ENCODE assay signal across 13 mouse cellular contexts in the genomic region with DNA sequence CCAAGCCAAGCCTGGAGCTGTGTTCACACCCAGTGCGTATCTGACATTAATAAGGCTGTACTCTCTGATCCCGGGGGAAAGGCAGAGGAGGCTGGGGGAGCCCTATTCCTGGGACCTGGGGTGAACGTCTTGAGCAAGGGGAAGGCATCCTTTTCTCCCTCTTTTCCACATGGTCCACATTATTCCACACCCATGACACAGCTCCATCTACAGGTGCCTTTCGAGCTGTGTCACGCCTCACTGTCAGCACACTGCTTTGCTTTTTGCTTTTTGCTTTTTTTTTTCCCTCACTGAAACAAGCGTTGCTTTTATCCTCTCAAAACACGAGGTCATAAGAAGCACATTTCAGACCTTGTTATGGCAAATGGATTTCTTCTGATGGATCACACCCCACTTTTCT. TPM values are rescaled to one million over a fixed set of nuclear protein-coding genes. Genes with fewer than 3 reads are reported as not detected.
DNase-seq lines count a peak whose midpoint lies in the region; ATAC-seq and TF ChIP-seq lines count a peak whose summit lies in the region.
"Had no signal": no experiment of that assay in that cellular context is flagged by ENCODE, and none has a peak within 500 bp of the region (broad histone marks: within the 10 kb centered on the region; RNA-seq: fewer than 3 reads in every experiment).

No protein-coding gene starts in this region.

- H3K4me1 ChIP-seq in forebrain, embryonic 12.5 days, result no peaks in the 10 kb centered on the region; the same call in 1 of the 2 replicates
- no peaks in the 10 kb centered on the region for H3K4me1 ChIP-seq in forebrain, embryonic 15.5 days
- peaks cover 2% of the 10 kb centered on the region; the same call in 1 of the 2 replicates for H3K4me1 ChIP-seq in hindbrain, postnatal 0 days (ENCODE audit: insufficient read depth, low read length)
- no peaks in the 10 kb centered on the region for H3K4me1 ChIP-seq in hindbrain, embryonic 13.5 days (replicated peaks)
- no peaks in the 10 kb centered on the region for H3K4me1 ChIP-seq in midbrain, embryonic 11.5 days (ENCODE audit: control insufficient read depth, insufficient read depth, low read length)
- H3K4me1 ChIP-seq in midbrain, embryonic 13.5 days (replicated peaks), result no peaks in the 10 kb centered on the region
- no peaks in the 10 kb centered on the region for H3K4me1 ChIP-seq in embryonic fibroblast, embryonic 13.5 days (ENCODE audit: control insufficient read depth, insufficient read depth, low read length)

- no peak overlapping the region for H3K9ac ChIP-seq in forebrain, embryonic 12.5 days
- no peak overlapping the region for H3K9ac ChIP-seq in forebrain, embryonic 15.5 days (replicated peaks)
- H3K9ac ChIP-seq in hindbrain, postnatal 0 days (replicated peaks; ENCODE audit: low read length), result no peak overlapping the region
- no peak overlapping the region for H3K9ac ChIP-seq in hindbrain, embryonic 13.5 days
- H3K9ac ChIP-seq in midbrain, embryonic 11.5 days (ENCODE audit: low read length), result no peak overlapping the region
- H3K9ac ChIP-seq in midbrain, embryonic 13.5 days (replicated peaks), result no peak overlapping the region
- H3K9ac ChIP-seq: kidney, embryonic 15.5 days had no signal

- 52% methylated on average over 7 of the region's 7 CpGs for WGBS in forebrain, embryonic 12.5 days
- WGBS in forebrain, embryonic 15.5 days, result 51% methylated on average over 7 of the region's 7 CpGs
- 48% methylated on average over 7 of the region's 7 CpGs for WGBS in hindbrain, postnatal 0 days
- 61% methylated on average over 7 of the region's 7 CpGs for WGBS in hindbrain, embryonic 13.5 days
- 61% methylated on average over 7 of the region's 7 CpGs for WGBS in midbrain, embryonic 11.5 days
- 49% methylated on average over 7 of the region's 7 CpGs for WGBS in midbrain, embryonic 13.5 days

- no peaks in the 10 kb centered on the region for H3K36me3 ChIP-seq in forebrain, embryonic 12.5 days (replicated peaks)
- no peaks in the 10 kb centered on the region for H3K36me3 ChIP-seq in forebrain, embryonic 15.5 days
- no peaks in the 10 kb centered on the region for H3K36me3 ChIP-seq in hindbrain, postnatal 0 days (ENCODE audit: insufficient read depth, low read length)
- H3K36me3 ChIP-seq in hindbrain, embryonic 13.5 days, result no peaks in the 10 kb centered on the region
- no peaks in the 10 kb centered on the region for H3K36me3 ChIP-seq in midbrain, embryonic 11.5 days (ENCODE audit: control insufficient read depth, insufficient read depth, low read length)
- no peaks in the 10 kb centered on the region for H3K36me3 ChIP-seq in midbrain, embryonic 13.5 days
- H3K36me3 ChIP-seq: kidney, embryonic 15.5 days had no signal

- H3K27ac ChIP-seq in forebrain, embryonic 12.5 days, result no peak overlapping the region
- H3K27ac ChIP-seq in forebrain, embryonic 15.5 days (replicated peaks), result no peak overlapping the region
- no peak overlapping the region for H3K27ac ChIP-seq in hindbrain, postnatal 0 days
- no peak overlapping the region for H3K27ac ChIP-seq in hindbrain, embryonic 13.5 days
- H3K27ac ChIP-seq in midbrain, embryonic 11.5 days (ENCODE audit: low read depth, low read length), result no peak overlapping the region
- no peak overlapping the region for H3K27ac ChIP-seq in midbrain, embryonic 13.5 days
- no peak overlapping the region for H3K27ac ChIP-seq in embryonic fibroblast, embryonic 13.5 days (ENCODE audit: insufficient read depth, low read length)
- H3K27ac ChIP-seq: kidney, embryonic 15.5 days had no signal

- H3K27me3 ChIP-seq in forebrain, embryonic 12.5 days, result no peaks in the 10 kb centered on the region
- H3K27me3 ChIP-seq in forebrain, embryonic 15.5 days, result no peaks in the 10 kb centered on the region
- no peaks in the 10 kb centered on the region for H3K27me3 ChIP-seq in hindbrain, postnatal 0 days (ENCODE audit: insufficient read depth, low read length)
- H3K27me3 ChIP-seq in hindbrain, embryonic 13.5 days, result no peaks in the 10 kb centered on the region
- no peaks in the 10 kb centered on the region for H3K27me3 ChIP-seq in midbrain, embryonic 11.5 days (ENCODE audit: control insufficient read depth, insufficient read depth, low read length)
- no peaks in the 10 kb centered on the region for H3K27me3 ChIP-seq in midbrain, embryonic 13.5 days
- H3K27me3 ChIP-seq: kidney, embryonic 15.5 days had no signal

- DNase-seq in hindbrain, postnatal 0 days (ENCODE audit: low spot score), result peak; percentile 55
- peak; percentile 82 for DNase-seq in midbrain, embryonic 11.5 days (ENCODE audit: low spot score, missing footprints)
- no peak for DNase-seq in layer of hippocampus, postnatal 36 days
- DNase-seq: cerebellum, postnatal 10 days; heart, postnatal 14 days; lung, adult 18-20 months had no signal

- TF ChIP-seq POLR2A in embryonic fibroblast, embryonic 13.5 days (IDR thresholded peaks at IDR 0.05; ENCODE audit: low read depth, low read length), result no peak

- no peak overlapping the region for H3K4me2 ChIP-seq in forebrain, embryonic 12.5 days
- H3K4me2 ChIP-seq in forebrain, embryonic 15.5 days (replicated peaks), result no peak overlapping the region
- H3K4me2 ChIP-seq in hindbrain, postnatal 0 days (ENCODE audit: low read depth, low read length), result no peak overlapping the region
- H3K4me2 ChIP-seq in hindbrain, embryonic 13.5 days, result no peak overlapping the region
- H3K4me2 ChIP-seq in midbrain, embryonic 11.5 days, result no peak overlapping the region
- no peak overlapping the region for H3K4me2 ChIP-seq in midbrain, embryonic 13.5 days (replicated peaks)
- H3K4me2 ChIP-seq: kidney, embryonic 15.5 days had no signal

- no peaks in the 10 kb centered on the region for H3K9me3 ChIP-seq in forebrain, embryonic 12.5 days
- no peaks in the 10 kb centered on the region for H3K9me3 ChIP-seq in forebrain, embryonic 15.5 days
- H3K9me3 ChIP-seq in hindbrain, postnatal 0 days (ENCODE audit: low read length), result no peaks in the 10 kb centered on the region
- H3K9me3 ChIP-seq in hindbrain, embryonic 13.5 days, result no peaks in the 10 kb centered on the region
- H3K9me3 ChIP-seq in midbrain, embryonic 11.5 days (ENCODE audit: control insufficient read depth, low read length), result no peaks in the 10 kb centered on the region
- no peaks in the 10 kb centered on the region for H3K9me3 ChIP-seq in midbrain, embryonic 13.5 days
- H3K9me3 ChIP-seq: kidney, embryonic 15.5 days; megakaryocyte, embryonic 14.5 days had no signal

- 0 out of 2 replicates have a peak, but pooled peaks have one; percentile 49 for ATAC-seq in forebrain, embryonic 12.5 days (ENCODE audit: low FRiP score)
- ATAC-seq in forebrain, embryonic 15.5 days (replicated peaks), result no peak
- 0 out of 2 replicates have a peak, but pooled peaks have one; percentile 49 for ATAC-seq in hindbrain, postnatal 0 days
- no peak for ATAC-seq in hindbrain, embryonic 13.5 days (ENCODE audit: low FRiP score)
- no peak for ATAC-seq in midbrain, embryonic 11.5 days (ENCODE audit: low FRiP score)
- ATAC-seq in midbrain, embryonic 13.5 days, result no peak

- no peak overlapping the region for H3K4me3 ChIP-seq in forebrain, embryonic 12.5 days (replicated peaks)
- no peak overlapping the region for H3K4me3 ChIP-seq in forebrain, embryonic 15.5 days
- no peak overlapping the region for H3K4me3 ChIP-seq in hindbrain, postnatal 0 days (ENCODE audit: low read length)
- H3K4me3 ChIP-seq in hindbrain, embryonic 13.5 days, result no peak overlapping the region
- H3K4me3 ChIP-seq in midbrain, embryonic 11.5 days (ENCODE audit: low read depth, low read length), result no peak overlapping the region
- H3K4me3 ChIP-seq in midbrain, embryonic 13.5 days (replicated peaks), result no peak overlapping the region
- no peak overlapping the region for H3K4me3 ChIP-seq in embryonic fibroblast, embryonic 13.5 days (ENCODE audit: insufficient read depth, low read length)
- H3K4me3 ChIP-seq: kidney, embryonic 15.5 days; megakaryocyte, embryonic 14.5 days had no signal

- TF ChIP-seq CTCF in hindbrain, postnatal 0 days (IDR thresholded peaks at IDR 0.05; ENCODE audit: low read depth), result peak; percentile 67
- TF ChIP-seq CTCF in embryonic fibroblast, embryonic 13.5 days (IDR thresholded peaks at IDR 0.05; ENCODE audit: borderline replicate concordance, insufficient read depth, low read length), result peak; percentile 47; the same call in 1 of the 2 replicates

RNA-seq across cellular contexts. Expression of gene Tiam1, which starts 11.5 kb away (rescaled TPM):
- 24.7 and 31.5 TPM in 2 replicates for polyA plus RNA-seq in forebrain, embryonic 12.5 days (2016; fragmentation: Nextera tagmentation; extraction: Ambion mirVana)
- polyA plus RNA-seq in forebrain, embryonic 15.5 days (2015; fragmentation: Nextera tagmentation; extraction: Ambion mirVana), result 33.8 and 35.1 TPM in 2 replicates
- 18.2 and 26.2 TPM in 2 replicates for total RNA-seq in hindbrain, postnatal 0 days (2014; rRNA removed)
- polyA plus RNA-seq in hindbrain, postnatal 0 days (2015; fragmentation: Nextera tagmentation; extraction: Ambion mirVana), result 14.3 and 15.1 TPM in 2 replicates
- 27.4 and 29.0 TPM in 2 replicates for polyA plus RNA-seq in hindbrain, embryonic 13.5 days (2015; fragmentation: Nextera tagmentation; extraction: Ambion mirVana)
- polyA plus RNA-seq in midbrain, embryonic 11.5 days (2014; fragmentation: Nextera tagmentation; extraction: Ambion mirVana), result 14.2 and 16.9 TPM in 2 replicates
- 26.5 and 30.4 TPM in 2 replicates for polyA plus RNA-seq in midbrain, embryonic 13.5 days (2015; fragmentation: Nextera tagmentation; extraction: Ambion mirVana)
- polyA plus RNA-seq in embryonic fibroblast, embryonic 13.5 days (2011; ENCODE audit: insufficient read length, low read depth, missing spikeins), result 17.8 and 18.6 TPM in 2 replicates
- total RNA-seq in layer of hippocampus, postnatal 36 days (2021), result 100 to 1,000 TPM; 106 to 116 TPM

Comparison
In these comparisons a context has a peak if more than half of its experiments do, and no peak if none do; other contexts are left out.
1. ATAC-seq: peak in forebrain, embryonic 12.5 days (single experiment) and hindbrain, postnatal 0 days (single experiment); none in forebrain, embryonic 15.5 days (single experiment), hindbrain, embryonic 13.5 days (single experiment), midbrain, embryonic 11.5 days (single experiment) and midbrain, embryonic 13.5 days (single experiment).
2. DNase-seq: peak in hindbrain, postnatal 0 days (single experiment) and midbrain, embryonic 11.5 days (single experiment); none in layer of hippocampus, postnatal 36 days (0 of 2).